Mouse (Mus musculus): ENCODE measurements around the gene Emsy. TPM values are rescaled to one million over a fixed set of nuclear protein-coding genes. Genes with fewer than 3 reads are reported as not detected.

Emsy gene
- polyA plus RNA-seq, 2 experiments, result 8.0 to 8.6 TPM

GRCm38 (mm10) chr7:98680691-98681090, 24.1 kb upstream of the Emsy start:
- ATAC-seq (ENCODE audit: insufficient read depth), result no peak
- 43% methylated on average over 2 of the region's 2 CpGs for WGBS (ENCODE audit: insufficient replicate concordance)
- no peaks in the 10 kb centered on the region; the same call in 1 of the 2 replicates for H3K27me3 ChIP-seq (ENCODE audit: control insufficient read depth, insufficient read depth, low read length)

DNA sequence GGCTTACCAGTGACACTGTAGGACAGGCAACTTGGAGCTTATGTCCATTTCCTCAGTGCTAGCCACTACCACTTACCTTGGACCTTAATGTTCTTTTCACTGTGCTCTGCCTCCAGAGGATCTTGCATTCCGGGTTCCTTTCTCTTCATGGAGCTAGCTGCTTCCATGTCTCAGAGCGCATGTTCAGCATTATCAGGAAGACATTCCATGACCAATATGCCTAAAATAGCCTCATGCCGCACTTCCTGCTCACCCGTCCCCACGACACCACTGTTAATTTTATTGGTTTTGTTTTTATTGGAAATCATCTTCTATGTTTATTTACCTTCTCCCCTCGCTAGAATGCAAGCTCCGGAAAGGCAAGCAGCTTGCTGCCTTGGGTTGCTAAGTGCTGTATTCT, 21.9 kb upstream of the Emsy start:
- WGBS (ENCODE audit: insufficient replicate concordance), result 46% methylated on average over 7 of the region's 7 CpGs
- Histone ChIP-seq H3K36me3 (replicated peaks; ENCODE audit: control insufficient read depth, insufficient read depth, low read depth) (no peaks in the 10 kb centered on the region), H3K9ac (replicated peaks) (no peak overlapping the region), H3K4me3 (ENCODE audit: insufficient read depth in 1 of 2, low read depth in 2 of 2, low read length in 2 of 2) (no peak overlapping the region), H3K9me3 (ENCODE audit: control insufficient read depth, low read length) (no peaks in the 10 kb centered on the region), H3K27me3 (ENCODE audit: control insufficient read depth, insufficient read depth, low read length) (no peaks in the 10 kb centered on the region; the same call in 1 of the 2 replicates), H3K4me2 (ENCODE audit: low read depth) (no peak overlapping the region), H3K4me1 (replicated peaks; ENCODE audit: control insufficient read depth in 2 of 2, insufficient read depth in 2 of 2, low read length in 1 of 2) (no peaks in the 10 kb centered on the region; a peak in 2 of 4 replicates), H3K27ac (no peak overlapping the region)
- TF ChIP-seq EP300 (IDR thresholded peaks at IDR 0.05; ENCODE audit: low read depth) (no peak), CTCF (IDR thresholded peaks at IDR 0.05; ENCODE audit: low read depth) (no peak)
- ATAC-seq (ENCODE audit: insufficient read depth) (no peak), DNase-seq (ENCODE audit: low read depth in 3 of 3, low spot score in 3 of 3) (no peak)

More at GRCm38 (mm10) chr7:98680691-98681090, 24.1 kb upstream of the Emsy start:
- Histone ChIP-seq H3K9me3 (ENCODE audit: control insufficient read depth, low read length) (no peaks in the 10 kb centered on the region), H3K4me1 (replicated peaks; ENCODE audit: control insufficient read depth in 2 of 2, insufficient read depth in 2 of 2, low read length in 1 of 2) (no peaks in the 10 kb centered on the region; a peak in 1 of 4 replicates), H3K27ac (no peak overlapping the region), H3K36me3 (replicated peaks; ENCODE audit: control insufficient read depth, insufficient read depth, low read depth) (no peaks in the 10 kb centered on the region), H3K4me3 (ENCODE audit: insufficient read depth in 1 of 2, low read depth in 2 of 2, low read length in 2 of 2) (no peak overlapping the region), H3K4me2 (ENCODE audit: low read depth) (no peak overlapping the region), H3K9ac (replicated peaks) (no peak overlapping the region)
- DNase-seq (ENCODE audit: low read depth in 3 of 3, low spot score in 3 of 3), result no peak
- no peak for TF ChIP-seq CTCF (IDR thresholded peaks at IDR 0.05; ENCODE audit: low read depth)
- no peak for TF ChIP-seq EP300 (IDR thresholded peaks at IDR 0.05; ENCODE audit: low read depth)

- H3K27me3 ChIP-seq (ENCODE audit: control insufficient read depth, insufficient read depth, low read length), result no peaks in the 10 kb centered on the region; the same call in 1 of the 2 replicates
- peaks cover 0 to 2% of the 10 kb centered on the region in 2 experiments; a peak in 2 of 4 replicates for H3K4me1 ChIP-seq (replicated peaks; ENCODE audit: control insufficient read depth in 2 of 2, insufficient read depth in 2 of 2, low read length in 1 of 2)
- H3K36me3 ChIP-seq (replicated peaks; ENCODE audit: control insufficient read depth, insufficient read depth, low read depth), result no peaks in the 10 kb centered on the region
Measured at GRCm38 (mm10) chr7:98677511-98677910, 20.9 kb upstream of the Emsy start.

DNA sequence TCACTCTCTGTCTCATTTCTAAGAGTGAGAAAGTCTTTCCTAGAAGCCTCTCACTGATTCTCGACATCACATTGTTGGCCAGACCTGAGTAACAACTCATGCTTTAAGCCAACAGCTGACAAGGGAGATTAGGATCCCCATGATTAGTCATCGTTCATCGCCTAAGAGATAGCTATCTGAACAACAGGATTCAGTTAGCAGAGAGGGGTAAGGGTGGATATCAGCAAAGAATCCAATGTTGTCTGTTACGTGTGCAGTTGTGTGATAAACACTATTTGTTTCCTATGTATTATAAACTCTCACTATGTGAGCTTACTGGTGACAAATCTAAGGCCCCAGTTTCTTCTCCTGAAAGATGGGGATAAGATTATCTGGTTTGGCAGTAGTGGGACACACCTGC, 17.8 kb upstream of the Emsy start:
- ATAC-seq (ENCODE audit: insufficient read depth) (peak; percentile 50; the same call in 1 of the 2 replicates), DNase-seq (ENCODE audit: low read depth in 3 of 3, low spot score in 3 of 3) (no peak)
- TF ChIP-seq CTCF (IDR thresholded peaks at IDR 0.05; ENCODE audit: low read depth), result no peak
- TF ChIP-seq EP300 (IDR thresholded peaks at IDR 0.05; ENCODE audit: low read depth), result peak; percentile 43
- Histone ChIP-seq H3K9ac (replicated peaks) (no peak overlapping the region), H3K9me3 (ENCODE audit: control insufficient read depth, low read length) (no peaks in the 10 kb centered on the region), H3K36me3 (replicated peaks; ENCODE audit: control insufficient read depth, insufficient read depth, low read depth) (no peaks in the 10 kb centered on the region), H3K4me2 (ENCODE audit: low read depth) (no peak overlapping the region), H3K4me3 (ENCODE audit: insufficient read depth in 1 of 2, low read depth in 2 of 2, low read length in 2 of 2) (no peak overlapping the region), H3K4me1 (replicated peaks; ENCODE audit: control insufficient read depth in 2 of 2, insufficient read depth in 2 of 2, low read length in 1 of 2) (peaks cover 0 to 12% of the 10 kb centered on the region in 2 experiments; a peak in 2 of 4 replicates), H3K27ac (no peak overlapping the region), H3K27me3 (ENCODE audit: control insufficient read depth, insufficient read depth, low read length) (no peaks in the 10 kb centered on the region; the same call in 1 of the 2 replicates)
- WGBS (ENCODE audit: insufficient replicate concordance), result 9% methylated on average over 4 of the region's 4 CpGs

More at GRCm38 (mm10) chr7:98677511-98677910, 20.9 kb upstream of the Emsy start:
- Histone ChIP-seq H3K4me2 (ENCODE audit: low read depth) (no peak overlapping the region), H3K27ac (no peak overlapping the region), H3K9ac (replicated peaks) (no peak overlapping the region), H3K9me3 (ENCODE audit: control insufficient read depth, low read length) (no peaks in the 10 kb centered on the region), H3K4me3 (ENCODE audit: insufficient read depth in 1 of 2, low read depth in 2 of 2, low read length in 2 of 2) (no peak overlapping the region)
- 66% methylated on average over 2 of the region's 2 CpGs for WGBS (ENCODE audit: insufficient replicate concordance)
- no peak for ATAC-seq (ENCODE audit: insufficient read depth)
- TF ChIP-seq CTCF (IDR thresholded peaks at IDR 0.05; ENCODE audit: low read depth) (no peak), EP300 (IDR thresholded peaks at IDR 0.05; ENCODE audit: low read depth) (no peak)
- no peak for DNase-seq (ENCODE audit: low read depth in 3 of 3, low spot score in 3 of 3)

DNA sequence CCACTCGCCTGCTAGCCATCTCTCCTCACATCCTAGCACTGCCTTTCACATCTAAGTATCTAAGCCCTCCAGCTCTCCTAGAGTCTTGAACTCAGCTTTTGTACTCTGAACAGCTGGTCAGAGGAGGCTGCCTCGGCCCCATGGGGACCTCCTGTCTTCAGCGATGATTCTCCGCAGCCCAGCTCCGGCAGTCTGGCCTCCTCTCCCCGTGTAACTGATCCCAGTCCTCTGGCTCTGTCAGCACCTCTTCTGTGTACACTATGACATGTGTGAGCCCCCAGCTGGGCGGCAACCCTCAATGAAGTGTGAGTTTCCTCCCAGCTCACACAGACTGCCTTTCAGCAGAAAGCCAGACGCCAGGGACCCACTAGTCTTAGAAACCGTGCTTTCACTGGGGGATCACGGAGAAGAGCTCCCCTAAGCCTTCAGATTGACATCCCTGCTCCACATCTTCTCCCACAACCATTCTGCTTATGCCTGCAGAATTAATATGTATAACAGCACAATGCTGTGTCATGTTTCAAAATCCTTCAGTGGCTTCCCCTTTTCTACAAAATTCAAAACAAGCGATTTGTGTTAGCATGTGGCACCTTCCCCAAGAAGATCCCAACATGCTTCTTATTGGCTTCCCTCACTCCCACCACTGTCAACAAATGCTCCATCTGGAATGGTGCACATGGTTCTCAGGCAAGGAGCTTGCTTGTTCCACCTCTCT, 15.8 kb upstream of the Emsy start:
- H3K36me3 ChIP-seq (replicated peaks; ENCODE audit: control insufficient read depth, insufficient read depth, low read depth), result no peaks in the 10 kb centered on the region
- H3K4me1 ChIP-seq (replicated peaks; ENCODE audit: control insufficient read depth in 2 of 2, insufficient read depth in 2 of 2, low read length in 1 of 2), result peaks cover 0 to 12% of the 10 kb centered on the region in 2 experiments; a peak in 2 of 4 replicates
- no peaks in the 10 kb centered on the region for H3K27me3 ChIP-seq (ENCODE audit: control insufficient read depth, insufficient read depth, low read length)
- H3K9ac ChIP-seq (replicated peaks), result no peak overlapping the region
- no peak overlapping the region for H3K4me2 ChIP-seq (ENCODE audit: low read depth)
- H3K27ac ChIP-seq, result no peak overlapping the region
- H3K4me3 ChIP-seq (ENCODE audit: insufficient read depth in 1 of 2, low read depth in 2 of 2, low read length in 2 of 2), result no peak overlapping the region
- no peaks in the 10 kb centered on the region for H3K9me3 ChIP-seq (ENCODE audit: control insufficient read depth, low read length)
- no peak for ATAC-seq (ENCODE audit: insufficient read depth)
- TF ChIP-seq CTCF (IDR thresholded peaks at IDR 0.05; ENCODE audit: low read depth) (no peak), EP300 (IDR thresholded peaks at IDR 0.05; ENCODE audit: low read depth) (no peak)
- whole genome bisulfite sequencing (ENCODE audit: insufficient replicate concordance), result 58% methylated on average over 11 of the region's 11 CpGs
- DNase-seq (ENCODE audit: low read depth in 3 of 3, low spot score in 3 of 3), result no peak
